Mouse (Mus musculus): ENCODE data around the gene Gtf3a.
"Not testable (repeated sequence)": the region's sequence is repeated elsewhere in the genome, so short reads cannot be mapped to it uniquely, and the experiment has no call there.

The Gtf3a gene

DNA sequence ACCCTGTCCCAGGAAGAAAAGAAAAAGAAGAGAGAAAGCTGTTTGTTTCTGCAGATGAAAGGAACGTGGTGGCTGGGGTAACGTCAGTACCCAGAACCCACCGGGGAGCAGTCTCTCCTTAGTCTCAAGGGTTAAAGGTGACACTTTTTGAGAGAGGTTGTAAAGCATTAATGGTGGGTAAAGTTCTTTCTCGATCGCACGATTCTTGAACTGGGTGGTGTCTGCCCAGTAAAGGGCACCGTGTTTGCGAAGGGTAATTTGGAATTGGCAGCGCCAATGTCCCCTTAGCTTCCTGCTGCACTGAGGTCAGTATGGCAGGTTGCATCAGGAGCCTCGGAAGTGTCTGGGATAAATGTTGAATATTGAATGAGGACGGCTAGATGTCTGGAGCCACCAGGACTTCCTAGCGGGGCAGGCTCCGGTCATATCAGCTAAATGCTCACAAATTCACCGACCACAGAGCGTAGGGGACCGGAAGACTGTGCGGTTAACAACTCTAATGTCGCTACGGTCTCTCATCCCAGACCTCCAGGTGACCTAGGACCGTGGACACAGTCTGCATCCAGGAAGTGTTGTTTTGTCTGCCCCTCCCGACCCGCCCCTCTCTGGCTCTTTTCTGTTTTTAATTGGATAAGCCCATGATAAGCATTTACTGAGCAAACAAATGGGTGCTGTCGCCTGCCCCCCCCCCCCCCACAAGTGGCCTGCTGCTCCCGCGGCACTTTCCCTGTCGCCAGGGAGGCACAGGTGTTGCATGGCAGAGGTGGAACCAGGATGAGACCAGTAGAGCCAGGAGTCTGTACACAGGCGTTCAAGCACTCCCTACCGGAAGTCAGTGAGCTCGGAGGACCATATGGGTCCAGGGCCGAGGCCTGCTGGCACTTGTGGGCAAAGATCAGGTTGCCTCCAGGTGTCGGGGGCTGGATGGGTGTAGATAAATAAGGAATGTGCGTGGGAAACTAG, 10.6 kb upstream of the Gtf3a start:
- DNase-seq (ENCODE audit: low spot score in 2 of 2), result no peak

DNA sequence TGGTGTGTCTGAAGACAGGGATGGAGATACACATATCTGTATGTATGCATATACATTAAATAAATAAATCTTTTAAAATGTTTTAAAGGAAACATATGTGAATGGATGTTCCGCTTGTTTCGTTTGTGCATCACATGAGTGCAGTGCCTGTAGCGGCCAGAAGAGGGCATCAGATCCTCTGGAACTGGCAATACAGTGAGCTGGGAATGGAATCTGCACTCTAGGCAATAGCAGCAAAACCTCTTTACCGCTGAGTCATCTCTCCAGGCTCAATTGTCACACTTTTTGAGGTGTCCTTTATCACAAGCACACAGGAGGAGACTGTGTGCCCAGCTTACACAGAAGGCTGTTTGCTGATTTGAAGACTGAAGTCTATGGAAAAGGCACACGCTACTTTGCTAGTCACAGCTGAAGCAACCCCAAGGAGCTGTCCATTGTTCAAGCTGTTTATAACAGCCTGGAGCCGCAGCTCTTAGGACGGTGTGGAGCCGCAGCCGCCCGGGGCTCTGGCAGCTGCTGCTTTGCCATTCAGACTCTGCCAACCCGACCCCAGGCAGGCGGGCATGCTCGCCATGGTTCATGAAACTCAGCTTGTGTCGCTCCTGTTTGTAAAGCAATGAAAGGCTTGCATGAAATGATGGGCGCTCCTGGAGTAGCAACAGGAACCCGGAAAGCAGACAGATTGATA, 9.2 kb upstream of the Gtf3a start:
- DNase-seq (ENCODE audit: low spot score in 2 of 2), result no peak

DNA sequence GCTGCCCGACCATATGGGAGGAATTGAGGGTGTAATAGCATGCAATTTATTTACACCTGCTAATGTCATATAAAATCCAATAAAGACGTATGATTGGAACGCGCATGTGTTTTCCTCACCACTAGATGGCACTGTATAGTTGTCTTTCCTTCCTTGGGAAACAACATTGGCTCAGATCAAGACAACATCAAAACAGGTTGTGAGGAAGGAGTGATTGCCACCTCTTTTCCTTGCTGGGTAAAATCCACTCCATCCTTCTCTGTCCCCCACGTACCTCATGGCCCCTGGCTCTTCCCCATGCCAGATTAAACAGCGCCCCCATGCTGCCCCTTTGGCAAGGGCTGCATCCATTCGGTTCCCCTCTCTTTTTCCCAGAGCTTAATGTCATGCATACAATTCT, 8.2 kb upstream of the Gtf3a start:
- DNase-seq (ENCODE audit: low spot score in 2 of 2), result no peak

DNA sequence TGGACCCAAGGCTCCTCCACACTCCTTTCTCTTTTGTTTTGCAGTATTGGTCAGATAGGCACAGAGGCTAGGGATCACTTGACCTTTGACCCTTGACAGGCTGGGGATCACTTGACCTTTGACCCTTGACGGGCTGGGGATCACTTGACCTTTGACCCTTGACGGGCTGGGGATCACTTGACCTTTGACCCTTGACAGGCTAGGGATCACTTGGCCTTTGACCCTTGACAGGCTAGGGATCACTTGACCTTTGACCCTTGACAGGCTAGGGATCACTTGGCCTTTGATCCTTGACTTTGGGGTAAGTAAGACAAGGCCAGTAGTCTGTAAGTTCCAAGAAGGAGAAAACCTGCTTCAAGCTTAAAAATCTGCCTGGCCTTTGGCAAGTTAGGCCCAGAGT, 6.5 kb upstream of the Gtf3a start:
- DNase-seq (ENCODE audit: low spot score in 2 of 2), result not testable (repeated sequence)

DNA sequence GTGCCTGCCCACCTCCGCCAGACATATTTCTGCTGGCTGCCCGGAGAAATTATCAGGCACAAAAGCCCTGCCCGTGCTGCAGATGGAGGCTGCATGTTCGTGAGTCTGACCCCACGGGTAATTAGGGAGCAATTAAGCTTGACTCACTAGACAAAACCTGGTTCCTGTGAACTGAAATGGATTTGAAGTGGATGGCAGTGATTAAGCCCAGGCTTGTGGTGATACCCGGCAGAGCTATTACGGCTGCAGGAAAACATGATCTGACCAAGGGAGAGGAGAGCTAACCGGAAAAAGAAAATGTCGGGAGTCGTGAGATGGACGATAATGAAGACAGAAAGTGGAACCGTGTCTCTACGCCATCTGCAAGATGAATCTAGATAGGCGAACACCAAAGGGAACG, 5.5 kb upstream of the Gtf3a start:
- no peak for DNase-seq (ENCODE audit: low spot score in 2 of 2)

DNA sequence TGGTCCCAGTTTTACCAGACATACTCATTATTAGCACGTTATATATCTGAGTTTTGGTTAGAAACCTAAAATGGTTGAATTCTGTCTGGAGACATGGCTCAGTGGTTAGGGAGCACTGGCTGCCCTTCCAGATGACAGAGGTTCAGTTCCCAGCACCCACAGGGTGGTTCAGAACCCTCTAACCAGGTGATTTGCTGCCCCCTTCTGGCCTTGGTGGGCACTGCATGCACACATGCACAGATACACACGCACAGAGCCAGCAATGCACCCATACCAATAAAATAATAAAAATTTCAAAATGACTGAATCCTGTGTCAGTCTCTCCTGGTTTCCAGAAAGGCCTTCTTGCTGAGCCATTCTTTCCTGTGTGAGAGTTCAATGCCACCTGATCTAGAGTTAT, 3.9 kb upstream of the Gtf3a start:
- no peak for DNase-seq (ENCODE audit: low spot score in 2 of 2)

DNA sequence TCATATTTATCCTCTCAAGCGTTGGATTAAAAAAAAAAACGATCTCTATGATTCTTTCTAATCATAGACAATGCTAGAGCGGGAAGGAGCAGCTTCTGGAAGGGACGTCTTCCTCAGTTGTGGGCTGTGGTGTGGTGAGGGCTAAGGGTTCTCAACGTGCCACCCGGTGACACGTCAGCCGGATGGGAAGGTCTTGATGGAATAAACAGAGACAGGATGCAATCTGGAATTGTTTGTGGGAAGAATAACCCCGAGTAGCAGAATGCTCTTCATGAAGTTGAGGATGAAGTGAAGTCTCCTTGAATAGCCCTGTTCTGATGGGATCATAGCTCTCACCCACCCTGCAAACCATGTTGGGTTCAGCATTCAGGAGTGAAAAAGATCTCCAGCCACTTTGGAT, 1.8 kb upstream of the Gtf3a start:
- no peak for DNase-seq (ENCODE audit: low spot score in 2 of 2)

DNA sequence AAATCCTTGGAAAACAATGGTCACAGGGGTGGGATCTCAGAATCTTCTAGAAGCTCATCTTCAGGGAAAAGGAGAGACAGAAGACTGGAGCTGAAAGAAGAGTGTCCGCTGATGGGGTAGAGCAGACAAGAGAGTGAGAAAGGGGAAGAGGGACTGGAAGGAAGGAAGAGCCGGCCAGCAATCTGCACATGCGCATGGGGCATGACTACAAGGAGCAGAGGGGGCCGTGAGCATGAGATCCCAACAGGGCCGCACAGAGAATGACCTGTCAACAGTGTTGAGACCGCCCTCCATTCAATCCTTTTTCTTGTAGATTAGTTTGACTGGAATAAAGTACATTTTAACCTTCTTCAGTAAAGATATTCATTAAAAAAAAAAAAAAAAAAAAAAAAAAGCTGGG, 960 bp upstream of the Gtf3a start:
- no peak for DNase-seq (ENCODE audit: low spot score in 2 of 2)

DNA sequence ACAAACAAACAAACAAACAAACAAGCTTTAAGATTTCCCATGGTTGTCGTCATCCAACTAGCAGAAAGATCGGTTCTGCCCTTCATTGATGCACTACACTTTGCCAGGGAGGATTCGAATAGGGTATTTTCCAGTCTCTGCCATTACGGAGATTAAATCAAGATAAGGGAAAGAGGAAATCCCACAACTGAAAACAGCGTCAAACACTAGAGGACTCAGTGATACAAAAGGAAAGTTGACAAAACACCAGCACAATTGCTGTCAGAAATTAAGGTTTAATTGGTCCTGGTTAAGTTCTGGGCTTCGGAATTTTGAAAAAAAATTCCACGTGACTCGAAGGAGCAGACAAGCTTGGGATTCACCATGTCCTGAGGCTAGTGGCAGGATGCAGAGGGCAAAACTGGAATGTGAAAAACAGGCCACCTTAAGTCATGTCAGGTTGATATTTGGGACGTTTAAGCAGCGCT, 383 bp upstream of the Gtf3a start:
- no peak for DNase-seq (ENCODE audit: low spot score in 2 of 2)

DNA sequence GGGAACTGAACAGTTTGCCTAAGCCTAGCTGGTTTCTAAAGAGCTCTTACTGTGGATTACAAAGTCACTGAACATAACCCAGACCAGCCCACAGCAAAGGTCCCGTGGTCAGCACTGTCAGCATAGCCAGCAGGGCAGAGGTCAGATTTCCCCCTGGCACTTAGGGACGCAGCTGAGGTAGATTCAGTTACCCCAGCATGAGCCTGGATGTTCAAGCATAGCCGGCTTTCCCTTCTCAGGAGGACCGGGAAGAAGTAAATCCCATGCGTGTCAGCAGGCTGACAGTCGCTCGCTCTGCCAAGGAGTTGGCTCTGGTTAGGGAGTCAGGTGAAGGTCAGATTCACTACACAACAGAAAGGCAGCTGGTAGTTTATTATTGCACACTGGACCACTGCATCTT, 6.1 kb downstream of the Gtf3a start:
- DNase-seq (ENCODE audit: low spot score in 2 of 2), result no peak

DNA sequence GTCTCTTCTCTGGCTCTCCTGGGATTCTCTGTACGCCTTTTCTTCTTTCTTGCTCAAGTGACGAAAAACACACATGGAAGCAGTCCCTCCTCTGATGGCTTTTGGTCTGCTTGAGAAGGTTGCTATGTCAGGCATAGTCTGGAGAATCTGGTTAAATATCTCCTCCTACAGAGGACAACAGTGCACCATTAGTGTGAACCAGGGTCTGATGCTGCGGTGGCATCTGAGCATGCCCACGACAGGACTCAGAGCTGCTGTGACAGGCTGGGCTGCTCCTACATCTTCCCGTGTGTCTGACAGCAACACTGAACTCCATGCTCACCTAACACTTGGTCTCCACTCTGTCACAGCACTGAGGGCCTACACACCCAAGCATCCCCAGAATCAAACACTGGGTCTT, 7.2 kb downstream of the Gtf3a start:
- DNase-seq (ENCODE audit: low spot score in 2 of 2), result no peak

DNA sequence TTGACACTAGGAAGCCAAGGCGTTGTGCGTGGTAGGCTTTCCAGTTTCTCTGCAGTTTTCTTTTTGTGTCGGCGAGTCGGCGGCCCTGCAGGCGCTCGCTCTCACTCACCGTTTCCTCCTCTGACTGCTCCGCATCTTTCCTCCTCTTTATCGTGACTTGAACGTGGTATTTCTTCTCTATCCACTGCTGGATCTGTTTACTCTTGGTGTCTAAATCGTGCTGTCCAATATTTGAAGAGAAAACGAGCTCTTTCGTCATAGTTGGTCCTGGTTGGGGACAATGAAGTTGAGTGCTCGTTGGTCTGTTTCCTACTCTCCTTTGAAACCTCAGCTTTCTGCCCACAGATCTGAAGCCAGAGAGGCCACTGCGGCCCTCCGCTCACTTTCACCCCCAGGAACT, 8.2 kb downstream of the Gtf3a start:
- DNase-seq (ENCODE audit: low spot score in 2 of 2), result no peak

DNA sequence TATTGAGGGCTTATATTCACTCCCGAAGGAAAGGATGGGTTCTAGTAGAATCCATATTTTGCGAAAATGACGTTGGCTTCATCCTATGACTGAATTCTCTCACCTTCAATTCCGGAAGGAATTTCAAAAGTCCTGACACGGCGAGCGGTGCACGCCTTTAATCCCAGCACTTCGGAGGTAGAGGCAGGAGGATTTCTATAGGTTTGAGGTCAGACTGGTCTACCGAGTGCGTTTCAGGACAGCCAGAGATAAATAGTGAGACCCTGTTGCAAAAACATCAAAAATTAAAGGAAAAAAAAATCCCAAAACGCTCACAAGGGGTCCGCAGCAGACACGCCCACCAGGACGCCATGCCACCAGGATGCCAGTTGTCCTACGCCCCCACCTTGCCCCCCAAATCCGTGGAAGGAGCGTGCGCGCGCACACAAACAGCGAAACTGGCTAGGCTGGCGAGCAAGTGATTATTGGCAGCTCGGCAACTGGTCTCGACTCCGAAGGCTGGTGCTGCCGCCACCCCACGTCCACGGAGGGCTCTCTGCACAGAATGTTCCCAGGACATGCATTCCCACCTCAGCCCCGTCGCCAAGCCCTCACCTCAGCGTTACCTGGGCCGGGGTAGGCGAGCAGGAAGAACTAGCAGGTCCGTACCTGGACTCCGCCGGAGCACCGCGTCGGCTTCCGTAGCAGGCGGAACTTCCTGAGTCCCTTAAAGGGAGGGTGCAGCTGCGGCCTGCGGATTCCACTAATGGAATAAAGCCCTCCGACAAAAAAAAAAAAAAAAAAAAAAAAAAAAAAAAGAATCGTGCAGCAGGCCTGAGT, 14.9 kb downstream of the Gtf3a start, which contains the start of gene Mtif3:
TSS of gene Mtif3 (minus strand) at position 683 of the 819 bp plus-strand sequence.
- peak; percentile 66 to 72 for DNase-seq (ENCODE audit: low spot score in 2 of 2)

DNA sequence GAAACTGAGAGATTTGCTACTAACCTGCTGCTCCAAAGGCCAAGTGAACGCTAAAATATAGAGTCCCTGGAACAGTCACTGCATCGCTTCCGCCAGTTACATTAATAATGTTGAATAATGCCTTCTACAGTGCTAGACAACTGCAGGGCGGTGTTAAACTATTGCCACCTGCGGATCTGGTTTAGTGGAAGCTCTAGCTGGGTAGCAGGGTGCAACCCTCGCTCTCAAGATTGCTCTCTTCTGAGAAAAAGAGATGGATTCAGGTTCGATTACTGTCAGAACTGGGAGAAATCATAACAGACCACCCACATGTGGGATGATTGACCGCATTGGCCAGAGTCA, 15.5 kb downstream of the Gtf3a start:
- DNase-seq (ENCODE audit: low spot score in 2 of 2), result no peak

DNA sequence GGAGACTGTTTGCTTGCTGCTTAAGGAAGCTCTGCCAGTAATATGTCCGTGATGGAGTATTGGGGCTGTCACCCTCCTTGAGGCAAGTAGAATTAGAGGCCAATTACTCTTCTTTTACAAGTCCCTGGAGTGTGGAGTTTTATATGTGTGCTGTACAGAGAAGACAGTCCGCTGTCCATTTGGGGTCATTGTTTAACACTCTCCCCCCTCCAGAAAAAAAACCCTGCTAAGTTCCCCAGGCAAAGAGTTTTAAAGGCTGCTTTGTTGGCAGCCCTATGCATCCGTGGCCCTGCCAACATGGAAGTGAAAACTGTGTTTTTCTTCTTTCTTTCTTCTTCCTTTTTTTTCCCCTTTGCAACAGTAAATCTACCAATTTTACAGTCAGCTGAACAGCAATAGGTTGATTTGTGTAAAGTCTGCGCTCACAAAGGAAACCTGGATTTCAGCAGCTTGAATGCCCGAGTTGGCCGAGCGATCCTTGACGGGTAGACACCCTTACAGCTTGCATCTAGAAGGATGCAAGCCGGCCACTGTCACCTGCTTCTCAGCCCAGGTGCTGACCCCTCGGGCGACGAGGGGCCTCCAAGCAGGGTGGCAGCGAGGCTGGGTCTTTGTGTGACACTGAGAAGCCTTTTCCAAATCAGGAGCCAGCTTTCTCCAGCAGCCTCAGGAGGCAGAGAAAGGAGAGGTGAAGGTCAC, 20.4 kb downstream of the Gtf3a start:
- DNase-seq (ENCODE audit: low spot score in 2 of 2), result no peak

DNA sequence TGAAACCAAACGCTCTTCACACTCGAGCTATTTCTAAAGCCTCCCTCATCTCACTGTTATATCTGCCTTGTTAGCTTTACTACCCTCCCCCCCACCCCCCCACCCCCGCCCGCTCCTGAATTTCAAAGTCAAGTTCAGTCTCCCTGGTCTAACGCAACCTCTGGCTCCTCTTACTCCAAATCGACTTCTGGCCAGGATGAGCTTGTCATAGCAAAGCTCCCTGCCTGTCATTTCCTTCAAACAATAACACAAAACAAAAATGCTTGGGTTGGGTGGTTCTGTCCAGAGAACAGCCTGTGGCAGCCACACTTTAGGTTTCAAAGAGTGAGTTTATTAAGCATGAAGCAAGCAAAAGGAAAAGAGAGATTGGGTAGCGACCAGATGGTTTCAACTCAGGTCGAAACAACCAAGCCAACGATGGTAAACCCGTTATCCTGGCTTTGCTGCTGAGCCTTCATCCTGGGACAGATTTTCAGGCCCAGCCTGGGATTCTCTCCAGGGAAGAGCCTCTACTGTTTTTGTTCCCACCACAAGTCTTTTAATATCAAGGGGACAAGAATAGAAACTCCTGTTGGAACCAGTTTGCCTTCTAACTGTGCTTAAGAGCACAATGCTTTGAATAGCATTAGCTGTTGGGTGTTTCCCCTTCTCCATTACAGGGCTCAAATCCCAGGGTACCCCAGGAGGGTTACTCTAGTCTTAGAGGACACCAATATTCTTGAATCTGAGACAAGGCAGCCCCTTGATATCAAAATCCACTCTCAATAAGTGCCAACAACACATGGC, 23.5 kb downstream of the Gtf3a start:
- DNase-seq (ENCODE audit: low spot score in 2 of 2), result no peak

DNA sequence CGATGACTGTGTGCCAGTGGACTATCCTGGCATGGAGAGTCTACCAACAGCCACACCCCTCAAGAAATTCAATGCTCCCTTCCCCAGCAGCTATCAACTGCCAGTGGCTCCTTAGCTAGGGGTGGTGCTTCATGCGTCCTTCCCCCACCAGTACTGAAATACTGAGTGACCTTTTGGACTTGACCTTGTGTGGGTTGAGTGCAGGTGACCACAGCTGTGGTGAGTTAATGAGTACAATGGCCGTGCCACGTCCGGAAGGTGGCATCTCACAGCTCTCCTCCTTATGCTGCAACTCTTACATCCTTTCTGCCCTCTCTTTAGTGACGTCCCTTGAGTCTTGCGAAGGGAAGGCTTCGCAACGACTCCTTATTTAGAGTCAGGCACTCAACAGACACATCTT, 24.9 kb downstream of the Gtf3a start:
- no peak for DNase-seq (ENCODE audit: low spot score in 2 of 2)

DNA sequence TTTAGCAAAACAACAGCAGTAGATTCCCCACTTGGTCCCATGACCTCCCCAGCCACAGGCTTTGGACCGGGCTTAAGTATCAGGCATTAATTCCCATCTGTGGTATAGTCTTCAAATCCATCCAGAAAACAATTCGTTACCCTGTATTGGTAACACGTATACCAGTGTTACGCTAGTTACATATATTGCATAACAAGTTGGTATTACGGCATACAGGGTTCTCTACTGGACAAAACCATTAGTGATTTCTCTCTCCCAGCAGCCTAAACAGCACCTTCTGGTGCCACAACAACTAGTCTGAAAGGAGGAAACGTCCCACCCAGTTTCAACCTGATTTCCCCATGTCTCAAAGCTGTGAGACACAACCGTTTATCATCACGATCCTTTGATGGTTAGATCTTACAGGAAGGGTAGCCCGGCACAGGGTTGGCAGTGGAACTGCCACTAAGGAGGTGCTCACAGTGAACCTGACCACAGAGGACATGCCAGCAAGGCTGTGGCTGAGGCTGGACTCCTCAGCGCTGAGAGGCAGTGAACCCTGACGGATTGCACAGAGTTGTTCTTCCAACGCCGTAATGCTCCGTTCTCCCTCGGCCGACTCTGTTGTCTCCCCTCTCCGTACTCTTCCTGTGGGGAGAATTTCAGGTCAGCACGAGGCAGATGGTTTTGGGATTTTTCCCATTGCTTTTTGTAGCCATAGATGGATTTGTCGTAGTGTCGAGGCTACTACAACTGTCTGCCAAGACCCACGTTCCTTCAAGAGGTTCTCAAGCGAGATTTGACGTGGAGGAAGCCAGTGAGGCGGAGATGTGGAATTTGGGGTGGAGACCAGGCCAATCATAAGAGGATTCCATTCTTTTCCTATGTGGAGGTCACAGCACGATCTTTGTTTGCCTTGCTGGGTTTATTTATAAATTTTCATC, 25.7 kb downstream of the Gtf3a start:
- DNase-seq (ENCODE audit: low spot score in 2 of 2), result no peak

DNA sequence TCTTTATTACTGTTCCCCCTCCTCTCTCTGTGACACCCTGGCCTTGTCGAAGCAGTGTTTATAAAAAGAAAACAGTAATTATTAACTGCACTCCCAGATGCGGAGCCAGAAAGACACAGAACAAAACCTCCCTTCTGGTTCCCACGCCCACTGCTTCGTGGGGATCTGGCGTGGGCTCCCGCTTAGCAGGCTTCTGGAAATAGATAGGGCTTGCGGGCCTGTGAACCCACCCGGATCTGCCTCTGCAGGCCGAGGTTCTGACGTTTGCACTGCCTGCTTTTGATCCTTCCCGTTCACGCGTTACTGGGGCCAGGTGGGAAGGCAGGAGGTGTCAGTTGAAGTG, 26.3 kb downstream of the Gtf3a start:
- no peak for DNase-seq (ENCODE audit: low spot score in 2 of 2)

DNA sequence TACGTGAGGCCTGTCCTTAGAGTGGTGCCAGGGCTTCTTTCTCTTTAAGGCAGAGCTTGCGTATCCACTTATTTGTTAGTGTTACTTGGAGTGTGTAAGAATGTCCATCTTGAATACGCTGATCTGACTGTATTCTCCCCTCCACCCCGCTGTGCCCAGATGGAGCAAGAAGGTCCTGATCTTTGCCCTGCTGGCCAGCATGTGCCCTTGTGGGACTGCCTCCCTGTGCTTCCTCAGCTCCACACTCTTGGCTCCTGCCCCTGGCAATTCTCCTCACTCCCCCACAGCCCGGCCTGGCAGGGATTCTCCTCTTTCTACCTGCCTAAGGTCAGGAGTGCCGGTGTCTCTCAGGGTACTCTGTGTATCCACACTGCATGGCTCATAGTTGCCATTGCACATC, 32.9 kb downstream of the Gtf3a start:
- DNase-seq (ENCODE audit: low spot score in 2 of 2), result no peak
